Mouse (Mus musculus) liver, embryonic 14 days (tissue): ENCODE measurements around the gene Gon7. TPM values are rescaled to one million over a fixed set of nuclear protein-coding genes. Genes with fewer than 3 reads are reported as not detected.

ENCODE experiments used
- polyA plus RNA-seq: library from polyadenylated mRNA; depleted of rRNA; stranded (reverse); fragments of >200 nt; gene quantifications from 2 replicates; pipeline ENCODE4 v1.2.3, GENCODE M21; 2012; rRNA removed

Gon7 gene
- polyA plus RNA-seq = 8.8 and 10.1 TPM in 2 replicates

DNA sequence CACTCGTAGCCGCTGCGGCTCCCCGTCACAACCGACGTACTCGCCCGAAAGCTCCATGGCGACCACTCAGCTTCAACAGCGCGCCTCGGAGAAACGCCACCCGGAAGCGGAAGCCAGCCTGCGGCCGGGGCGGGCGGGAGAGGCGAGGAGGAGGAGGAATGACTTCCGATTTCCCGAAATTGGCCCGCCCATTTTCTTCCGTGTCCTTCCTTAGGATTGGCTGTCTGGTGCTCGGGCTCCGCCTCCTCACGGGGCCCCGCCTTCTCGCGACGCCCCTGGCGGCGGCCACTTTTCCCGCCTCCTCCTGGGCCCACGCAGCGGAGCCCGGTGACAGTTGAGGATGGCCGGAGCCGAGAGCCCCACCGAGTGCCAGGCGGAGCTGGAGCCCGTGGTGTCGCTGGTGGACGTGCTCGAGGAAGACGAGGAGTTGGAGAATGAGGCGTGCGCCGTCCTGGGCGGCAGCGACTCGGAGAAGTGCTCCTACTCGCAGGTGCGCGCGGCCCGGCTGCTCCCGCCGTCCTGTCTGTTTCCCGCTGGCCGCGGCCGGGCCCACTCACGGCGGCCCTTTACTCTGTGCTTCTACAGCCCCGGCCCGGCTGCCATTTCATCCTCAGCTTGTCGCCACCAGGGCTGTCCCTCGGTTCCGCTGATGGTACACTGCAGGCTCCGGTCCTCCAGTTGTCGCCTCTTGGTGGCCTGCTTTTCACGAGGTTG, at the start of gene Gon7, which contains the start of the genes Gm28051 and Ubr7:
Gon7 (minus strand) TSS at position 115 of the 714 bp plus-strand sequence.
Gm28051 (minus strand) TSS at position 77 of the 714 bp plus-strand sequence.
Ubr7 (plus strand) TSS at position 279 of the 714 bp plus-strand sequence.

DNA sequence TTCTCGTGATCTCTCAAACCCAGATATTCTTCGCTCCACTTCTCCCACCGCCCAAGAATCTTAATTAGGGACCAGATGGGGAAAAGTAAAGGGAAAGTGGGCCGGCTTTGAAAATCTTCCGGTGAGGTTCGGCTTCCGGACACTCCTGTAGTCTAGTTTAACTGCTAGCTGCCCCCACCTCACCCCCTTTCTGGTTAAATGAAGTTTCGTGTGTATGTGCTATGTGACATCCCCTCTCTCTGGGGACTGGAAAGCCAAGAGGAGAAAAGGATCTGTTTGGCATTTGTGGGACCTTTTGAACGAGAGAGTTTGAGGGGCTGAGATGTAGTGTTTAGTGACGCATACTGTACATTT, 777 bp upstream of the Gon7 start, which contains the start of gene Gm20604:
Gm20604 (minus strand) TSS at position 270 of the 354 bp plus-strand sequence.

DNA sequence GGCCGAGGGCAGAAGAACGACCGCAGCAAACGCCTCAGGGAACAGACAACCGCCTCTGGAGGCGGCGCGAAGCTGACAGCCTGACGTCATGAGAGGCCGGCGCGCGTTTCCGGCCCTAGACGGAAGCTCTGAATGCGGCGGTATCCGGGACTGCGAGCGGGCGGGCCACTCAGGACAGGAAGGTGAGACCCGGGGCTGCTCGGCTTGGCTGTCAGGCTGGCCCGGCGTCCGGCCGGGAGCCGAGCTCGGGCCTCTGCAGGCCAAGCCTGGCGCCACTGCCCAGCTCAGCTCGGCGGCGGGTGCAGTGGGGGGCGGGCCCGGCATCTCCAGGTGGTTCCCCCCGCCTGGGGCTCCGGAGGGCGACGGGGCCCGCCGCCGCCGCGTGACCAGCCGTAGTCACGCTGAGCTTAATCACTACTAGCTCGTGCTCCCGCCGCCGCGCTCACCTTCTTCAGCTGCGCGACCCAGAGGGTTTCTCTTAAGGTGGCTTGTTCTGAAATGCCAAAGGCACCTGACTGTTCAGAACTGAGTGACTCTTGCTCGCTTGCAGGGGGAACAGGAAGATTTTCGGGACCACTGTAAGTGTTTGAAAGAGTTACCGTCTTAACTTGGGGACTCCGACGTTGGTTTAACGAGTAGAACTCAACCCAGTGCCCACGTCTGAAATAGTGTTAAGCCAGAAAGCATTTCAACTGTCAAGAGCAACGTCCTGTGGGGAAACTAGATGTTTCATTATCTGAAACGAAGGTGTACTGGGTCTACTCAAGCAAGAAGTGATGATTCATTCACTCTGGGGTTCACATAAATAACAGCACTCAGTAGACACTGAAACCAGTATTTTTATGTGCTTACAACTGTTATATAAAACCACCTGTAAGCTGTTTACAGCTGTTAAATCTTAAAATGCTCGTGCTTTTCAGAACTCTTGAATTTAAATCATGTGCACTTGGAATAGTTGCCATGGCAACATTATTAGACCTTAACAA, 13.7 kb downstream of the Gon7 start, which contains the start of the genes Moap1 and Tmem251:
Moap1 (minus strand) TSS at position 73 of the 986 bp plus-strand sequence.
Tmem251 (plus strand) TSS at position 174 of the 986 bp plus-strand sequence.

DNA sequence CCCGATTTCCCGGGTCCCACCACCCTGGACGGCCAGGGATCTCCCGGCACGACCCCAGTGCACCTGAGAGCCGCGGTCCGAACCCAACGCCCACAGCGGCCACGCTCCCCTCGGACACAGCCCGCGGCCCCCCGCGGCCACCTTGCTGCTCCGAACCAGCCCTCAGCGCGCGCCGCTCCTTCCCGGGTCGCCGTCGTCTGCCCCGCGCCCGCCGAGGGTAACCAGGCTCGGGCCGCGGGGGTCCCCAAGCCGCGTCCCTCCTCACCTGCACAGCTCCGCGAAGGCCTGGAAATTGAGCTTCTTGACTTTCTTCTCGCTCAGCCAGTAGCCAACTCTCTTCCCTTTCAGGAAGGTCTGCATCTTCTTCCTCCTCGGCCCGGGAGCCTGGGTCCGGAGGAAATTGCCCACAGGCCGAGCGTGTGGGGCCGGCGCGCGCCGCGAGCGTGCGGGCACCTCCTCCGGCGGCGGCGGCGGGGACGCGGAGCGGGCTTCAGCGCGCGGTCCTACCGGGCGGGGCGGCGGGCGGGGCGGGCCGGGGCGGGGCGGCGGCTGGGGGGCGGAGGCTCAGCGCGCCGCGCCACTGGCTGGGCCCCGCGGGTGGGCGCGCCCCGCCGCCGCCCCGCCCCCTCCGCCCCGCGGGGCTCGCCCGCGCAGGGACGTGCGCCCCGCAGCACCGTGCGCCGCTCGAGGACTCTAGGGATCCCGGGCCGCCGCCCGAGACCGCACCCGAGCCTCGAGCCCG, 53.0 kb downstream of the Gon7 start, which contains the start of gene Itpk1:
Itpk1 (minus strand) TSS at position 474 of the 742 bp plus-strand sequence.

Other genes with a start within 250 kb of the Gon7 start
- 1.2 TPM in 2 replicates for gene Chga, start 202.8 kb downstream of the Gon7 start, polyA plus RNA-seq
- 2.1 and 2.2 TPM in 2 replicates for gene Itpk1, start 52.9 kb downstream of the Gon7 start, polyA plus RNA-seq
- gene Moap1, start 14.1 kb downstream of the Gon7 start, polyA plus RNA-seq = 2.3 and 2.4 TPM in 2 replicates
- 2.2 and 2.6 TPM in 2 replicates for gene Tmem251, start 14.0 kb downstream of the Gon7 start, polyA plus RNA-seq
- gene Gm28051, start within 50 bp of the Gon7 start, polyA plus RNA-seq = not detected in 2 replicates
- gene Ubr7, start 164 bp upstream of the Gon7 start, polyA plus RNA-seq = 15.9 and 19.3 TPM in 2 replicates
- 6.1 and 6.7 TPM in 2 replicates for gene Gm20604, start 869 bp upstream of the Gon7 start, polyA plus RNA-seq
- 4.1 and 4.8 TPM in 2 replicates for gene Btbd7, start 120.7 kb upstream of the Gon7 start, polyA plus RNA-seq
- not detected in 2 replicates for gene Cox8c, start 141.5 kb upstream of the Gon7 start, polyA plus RNA-seq
- gene Unc79, start 191.1 kb upstream of the Gon7 start, polyA plus RNA-seq = 0.05 and 0.06 TPM in 2 replicates